Mouse (Mus musculus): ENCODE data around the gene Dixdc1. TPM values are rescaled to one million over a fixed set of nuclear protein-coding genes. Genes with fewer than 3 reads are reported as not detected.

Dixdc1 gene
- polyA plus RNA-seq, 1 experiment from 2014 or later: 37.8 TPM

DNA sequence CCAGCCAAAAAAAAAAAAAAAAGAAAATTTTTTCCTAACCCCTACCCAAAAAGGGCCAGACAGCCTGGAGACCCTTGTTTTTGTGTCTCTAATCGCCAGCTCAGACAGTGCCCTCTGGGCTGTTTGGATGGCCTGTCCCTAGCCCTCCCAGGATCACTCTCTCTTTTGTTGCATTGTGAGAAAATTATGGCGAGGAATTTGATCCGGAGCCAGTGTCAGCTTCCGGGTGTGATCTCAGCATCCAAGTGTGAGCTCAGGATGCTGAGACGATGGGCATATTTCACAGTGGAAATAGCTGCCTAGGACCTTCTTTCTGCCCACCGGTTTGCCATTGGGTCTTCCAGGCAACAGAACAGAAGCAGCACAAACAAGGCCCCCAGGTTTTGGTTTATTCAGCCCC lies 11.4 kb upstream of the Dixdc1 start:
- ATAC-seq: no peak
- Histone ChIP-seq H3K9me3 (replicated peaks; ENCODE audit: control insufficient read depth, low read length, poor library complexity, severe bottlenecking) (no peaks in the 10 kb centered on the region), H3K9ac (ENCODE audit: low read depth, low read length) (no peak overlapping the region), H3K27me3 (ENCODE audit: control insufficient read depth, insufficient read depth, low read depth, low read length) (peaks cover 5% of the 10 kb centered on the region), H3K27ac (ENCODE audit: low read length) (no peak overlapping the region), H3K36me3 (ENCODE audit: control insufficient read depth, insufficient read depth, low read length) (no peaks in the 10 kb centered on the region), H3K4me2 (ENCODE audit: low read length) (no peak overlapping the region), H3K4me3 (ENCODE audit: low read depth, low read length) (no peak overlapping the region), H3K4me1 (ENCODE audit: control insufficient read depth, insufficient read depth, low read length) (peaks cover 2% of the 10 kb centered on the region; the same call in 1 of the 2 replicates)
- 66% methylated on average over 6 of the region's 6 CpGs for WGBS

DNA sequence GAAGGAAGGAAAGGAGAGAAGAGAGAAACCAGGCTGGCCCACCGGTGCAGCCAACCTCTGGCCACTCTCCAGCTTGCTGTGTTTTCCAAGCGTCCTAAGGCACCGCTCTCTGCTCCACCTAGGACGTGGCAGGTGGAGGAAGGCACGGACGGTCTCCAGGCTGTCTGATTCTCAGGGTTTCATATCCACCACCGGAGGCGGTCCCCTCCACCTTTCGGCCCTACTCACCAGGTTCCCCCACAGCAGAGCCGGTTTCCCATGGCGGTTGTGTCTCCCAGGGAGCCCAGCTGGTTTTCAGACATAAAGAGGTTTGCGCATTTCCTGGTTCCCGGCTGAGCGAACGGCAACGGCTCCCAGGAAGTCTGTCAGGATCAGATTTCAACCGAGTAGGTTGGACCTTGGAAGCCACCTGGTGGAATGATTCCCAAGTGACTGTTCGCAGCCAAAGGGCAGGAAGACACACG lies 6.9 kb upstream of the Dixdc1 start, which contains the start of gene 2310030G06Rik:
TSS of gene 2310030G06Rik (minus strand) at position 323 of the 464 bp plus-strand sequence.
- peak within 1 kb of the TSS; percentile 37 for H3K4me3 ChIP-seq (ENCODE audit: low read depth, low read length)
- H3K27ac ChIP-seq (ENCODE audit: low read length): peak within 1 kb of the TSS; percentile 47; the same call in 1 of the 2 replicates
- peaks cover 2% of the 10 kb centered on the region; the same call in 1 of the 2 replicates for H3K4me1 ChIP-seq (ENCODE audit: control insufficient read depth, insufficient read depth, low read length)
- no peak for ATAC-seq
- 2% methylated on average over 19 of the region's 19 CpGs for WGBS
- no peaks in the 10 kb centered on the region for H3K36me3 ChIP-seq (ENCODE audit: control insufficient read depth, insufficient read depth, low read length)
- peak within 1 kb of the TSS; percentile 66 for H3K4me2 ChIP-seq (ENCODE audit: low read length)
- H3K27me3 ChIP-seq (ENCODE audit: control insufficient read depth, insufficient read depth, low read depth, low read length): peaks cover 5% of the 10 kb centered on the region
- H3K9me3 ChIP-seq (replicated peaks; ENCODE audit: control insufficient read depth, low read length, poor library complexity, severe bottlenecking): no peaks in the 10 kb centered on the region
- peak within 1 kb of the TSS; percentile 53 for H3K9ac ChIP-seq (ENCODE audit: low read depth, low read length)

DNA sequence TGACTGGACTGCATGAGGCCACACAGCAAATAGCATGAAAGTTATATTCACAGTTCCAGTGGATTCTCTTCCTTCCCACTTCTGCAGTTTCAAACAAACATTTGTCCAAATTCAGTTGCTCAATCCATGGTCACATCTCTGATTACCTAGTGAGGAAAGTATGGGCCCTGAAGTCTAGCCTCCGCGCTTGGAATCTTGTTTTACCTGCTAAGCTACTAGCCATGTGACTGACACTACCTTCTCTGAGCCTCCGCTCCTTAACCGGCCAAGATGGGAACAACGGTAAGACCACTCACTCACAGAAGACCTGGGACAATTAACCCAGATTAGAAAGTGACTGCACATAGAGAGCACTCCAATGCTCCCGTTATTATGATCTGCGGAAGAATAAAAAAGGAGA lies 6.5 kb upstream of the Dixdc1 start:
- no peaks in the 10 kb centered on the region for H3K36me3 ChIP-seq (ENCODE audit: control insufficient read depth, insufficient read depth, low read length)
- WGBS: 15% methylated on average over 7 of the region's 7 CpGs
- H3K27ac ChIP-seq (ENCODE audit: low read length): no peak overlapping the region
- 0 out of 2 replicates have a peak overlapping the region, but pooled peaks have one; percentile 53 for H3K9ac ChIP-seq (ENCODE audit: low read depth, low read length)
- peak overlapping the region; percentile 37; the same call in 1 of the 2 replicates for H3K4me3 ChIP-seq (ENCODE audit: low read depth, low read length)
- peaks cover 2% of the 10 kb centered on the region; the same call in 1 of the 2 replicates for H3K4me1 ChIP-seq (ENCODE audit: control insufficient read depth, insufficient read depth, low read length)
- ATAC-seq: no peak
- H3K9me3 ChIP-seq (replicated peaks; ENCODE audit: control insufficient read depth, low read length, poor library complexity, severe bottlenecking): no peaks in the 10 kb centered on the region
- H3K27me3 ChIP-seq (ENCODE audit: control insufficient read depth, insufficient read depth, low read depth, low read length): peaks cover 5% of the 10 kb centered on the region
- peak overlapping the region; percentile 66 for H3K4me2 ChIP-seq (ENCODE audit: low read length)

DNA sequence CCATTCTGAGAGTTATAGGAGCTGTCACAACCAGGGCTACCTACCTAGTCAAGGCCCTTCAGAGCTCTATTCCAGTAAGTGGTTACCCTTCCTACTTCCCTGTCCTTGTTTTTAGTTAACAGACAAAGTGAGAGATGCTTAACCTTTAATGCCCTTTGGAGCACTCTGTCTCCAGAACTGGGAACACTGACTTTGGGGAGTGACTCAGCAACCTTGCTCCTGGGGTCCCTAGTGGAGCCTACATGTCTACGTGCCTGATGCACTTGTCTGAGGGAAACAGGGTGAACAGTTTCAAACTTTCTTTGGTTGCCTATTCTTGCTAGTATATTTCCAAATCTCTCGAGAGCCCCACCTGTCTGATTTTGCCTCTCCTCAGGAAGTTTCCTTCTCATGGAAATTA lies 3.4 kb upstream of the Dixdc1 start:
- Histone ChIP-seq H3K27ac (ENCODE audit: low read length) (no peak overlapping the region), H3K4me1 (ENCODE audit: control insufficient read depth, insufficient read depth, low read length) (peaks cover 8% of the 10 kb centered on the region), H3K9ac (ENCODE audit: low read depth, low read length) (no peak overlapping the region), H3K27me3 (ENCODE audit: control insufficient read depth, insufficient read depth, low read depth, low read length) (peaks cover 4% of the 10 kb centered on the region), H3K4me2 (ENCODE audit: low read length) (no peak overlapping the region), H3K36me3 (ENCODE audit: control insufficient read depth, insufficient read depth, low read length) (no peaks in the 10 kb centered on the region), H3K4me3 (ENCODE audit: low read depth, low read length) (no peak overlapping the region), H3K9me3 (replicated peaks; ENCODE audit: control insufficient read depth, low read length, poor library complexity, severe bottlenecking) (no peaks in the 10 kb centered on the region)
- ATAC-seq: no peak
- 74% methylated on average over 2 of the region's 2 CpGs for WGBS

DNA sequence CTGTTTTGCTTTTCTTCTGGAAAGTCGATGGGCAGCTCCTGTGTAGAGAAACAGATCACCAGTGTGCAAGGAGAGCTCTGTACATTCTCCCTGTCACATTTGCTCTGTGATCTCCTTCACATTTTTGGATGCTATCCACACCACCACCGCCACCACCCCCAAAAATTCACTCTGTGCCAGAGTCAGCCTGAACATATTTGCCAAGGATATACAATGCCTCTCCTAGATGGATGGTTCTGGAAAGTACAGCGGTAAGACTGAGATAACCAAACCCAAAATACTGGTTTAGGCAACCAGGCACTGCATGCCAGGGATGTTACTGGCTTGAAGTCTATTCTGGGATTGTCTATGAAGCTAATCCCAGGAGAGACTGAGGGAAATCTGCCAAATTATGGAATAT lies 2.9 kb upstream of the Dixdc1 start:
- peaks cover 2% of the 10 kb centered on the region; the same call in 1 of the 2 replicates for H3K27me3 ChIP-seq (ENCODE audit: control insufficient read depth, insufficient read depth, low read depth, low read length)
- no peak overlapping the region for H3K4me2 ChIP-seq (ENCODE audit: low read length)
- peaks cover 8% of the 10 kb centered on the region for H3K4me1 ChIP-seq (ENCODE audit: control insufficient read depth, insufficient read depth, low read length)
- H3K4me3 ChIP-seq (ENCODE audit: low read depth, low read length): no peak overlapping the region
- no peak overlapping the region for H3K9ac ChIP-seq (ENCODE audit: low read depth, low read length)
- H3K9me3 ChIP-seq (replicated peaks; ENCODE audit: control insufficient read depth, low read length, poor library complexity, severe bottlenecking): no peaks in the 10 kb centered on the region
- ATAC-seq: no peak
- no peak overlapping the region for H3K27ac ChIP-seq (ENCODE audit: low read length)
- no peaks in the 10 kb centered on the region for H3K36me3 ChIP-seq (ENCODE audit: control insufficient read depth, insufficient read depth, low read length)
- 84% methylated on average over 3 of the region's 3 CpGs for WGBS

DNA sequence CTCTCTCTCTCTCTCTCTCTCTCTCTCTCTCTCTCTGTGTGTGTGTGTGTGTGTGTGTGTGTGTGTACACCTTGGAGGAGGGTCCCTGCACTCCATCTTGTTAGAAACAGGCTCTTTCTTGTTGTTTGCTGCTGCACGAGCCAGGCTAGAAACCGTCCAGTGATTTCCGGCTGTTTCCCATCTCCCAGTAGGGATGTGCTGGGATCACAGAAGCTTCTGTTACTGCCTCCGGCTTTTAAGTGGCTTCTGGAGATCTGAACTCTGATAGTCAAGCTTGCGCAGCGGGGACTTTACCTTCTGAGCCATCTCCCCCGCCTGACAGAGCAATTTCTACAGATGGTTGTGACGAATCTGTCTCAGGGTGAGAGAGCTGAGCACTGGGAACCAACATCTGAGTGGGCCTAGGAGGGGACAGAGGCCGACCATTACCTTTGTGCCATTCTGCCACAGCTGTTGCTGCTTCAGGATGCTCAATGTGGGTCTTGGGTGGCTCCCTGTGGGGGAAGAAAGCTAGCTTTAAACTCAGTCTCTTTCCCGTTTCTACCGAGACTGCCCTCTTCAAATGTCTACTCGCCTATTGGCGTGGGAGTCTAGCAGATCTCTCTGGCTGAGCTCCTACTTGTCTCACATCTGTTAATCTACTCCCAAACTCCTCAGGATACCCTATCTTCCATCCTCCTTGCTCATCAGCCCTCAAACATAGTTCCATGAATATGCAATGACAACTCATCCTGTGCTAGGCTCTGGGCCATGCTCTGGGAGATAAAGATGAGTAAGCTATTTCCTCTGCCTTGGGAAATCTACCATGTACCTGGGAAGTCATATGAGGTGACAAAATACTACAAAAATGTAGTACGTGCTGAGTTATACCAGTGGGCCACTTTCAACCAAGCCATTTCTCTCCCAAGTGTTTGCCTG lies 1.8 kb upstream of the Dixdc1 start:
- 86% methylated on average over 14 of the region's 14 CpGs for WGBS
- no peak overlapping the region for H3K4me3 ChIP-seq (ENCODE audit: low read depth, low read length)

DNA sequence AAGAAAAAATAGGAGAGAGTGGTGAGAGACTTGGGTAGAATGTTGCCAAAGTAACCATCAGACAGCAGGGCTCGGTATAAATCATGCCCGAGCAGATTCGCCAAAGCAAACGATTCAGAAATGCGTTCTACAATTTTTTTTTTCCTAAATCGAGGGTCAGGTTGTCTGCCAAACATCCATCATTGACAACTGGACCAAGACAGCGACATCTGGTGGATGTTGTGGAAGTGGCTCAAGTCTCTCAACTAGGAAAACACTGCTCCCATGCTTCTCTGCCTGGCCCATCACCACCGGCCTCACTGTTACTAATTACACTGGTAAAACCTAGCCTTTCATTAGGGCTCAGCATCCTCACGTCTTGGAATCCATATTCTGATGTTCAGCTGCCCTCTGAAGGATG lies 4.3 kb downstream of the Dixdc1 start:
- Histone ChIP-seq H3K27ac (ENCODE audit: low read length) (no peak overlapping the region), H3K27me3 (ENCODE audit: control insufficient read depth, insufficient read depth, low read depth, low read length) (no peaks in the 10 kb centered on the region), H3K9ac (ENCODE audit: low read depth, low read length) (peak overlapping the region; percentile 31; the same call in 1 of the 2 replicates), H3K9me3 (replicated peaks; ENCODE audit: control insufficient read depth, low read length, poor library complexity, severe bottlenecking) (no peaks in the 10 kb centered on the region), H3K4me2 (ENCODE audit: low read length) (peak overlapping the region; percentile 35), H3K4me1 (ENCODE audit: control insufficient read depth, insufficient read depth, low read length) (peaks cover 13% of the 10 kb centered on the region), H3K4me3 (ENCODE audit: low read depth, low read length) (peak overlapping the region; percentile 14; the same call in 1 of the 2 replicates), H3K36me3 (ENCODE audit: control insufficient read depth, insufficient read depth, low read length) (no peaks in the 10 kb centered on the region)
- WGBS: 4% methylated on average over 9 of the region's 9 CpGs
- ATAC-seq: no peak

More for the DNA sequence above, 1.8 kb upstream of the Dixdc1 start:
- no peak overlapping the region for H3K4me2 ChIP-seq (ENCODE audit: low read length)
- H3K9ac ChIP-seq (ENCODE audit: low read depth, low read length): no peak overlapping the region
- H3K27me3 ChIP-seq (ENCODE audit: control insufficient read depth, insufficient read depth, low read depth, low read length): no peaks in the 10 kb centered on the region
- H3K4me1 ChIP-seq (ENCODE audit: control insufficient read depth, insufficient read depth, low read length): peaks cover 6% of the 10 kb centered on the region
- H3K36me3 ChIP-seq (ENCODE audit: control insufficient read depth, insufficient read depth, low read length): no peaks in the 10 kb centered on the region
- no peak for ATAC-seq
- H3K9me3 ChIP-seq (replicated peaks; ENCODE audit: control insufficient read depth, low read length, poor library complexity, severe bottlenecking): no peaks in the 10 kb centered on the region
- no peak overlapping the region for H3K27ac ChIP-seq (ENCODE audit: low read length)

DNA sequence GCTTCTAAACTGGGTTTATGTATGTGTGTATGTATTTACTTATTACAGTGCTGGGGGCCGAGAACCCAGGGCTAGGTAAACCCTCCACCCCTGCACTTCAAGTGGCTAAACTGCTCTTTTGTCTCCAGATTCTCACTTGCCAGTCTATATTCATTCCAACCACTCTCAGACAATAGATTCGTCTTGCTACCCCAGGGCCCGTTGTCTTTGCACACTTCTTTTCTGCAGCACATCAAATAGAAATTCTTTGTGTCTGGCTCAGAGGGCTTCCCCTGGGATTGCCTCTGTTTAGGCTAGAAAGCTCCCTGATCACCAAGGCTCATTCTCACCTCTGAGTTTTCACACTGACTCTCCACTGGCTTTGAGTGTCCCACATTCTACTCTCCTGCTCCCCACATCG lies 6.8 kb downstream of the Dixdc1 start:
- 4% methylated on average over 4 of the region's 4 CpGs for WGBS
- Histone ChIP-seq H3K36me3 (ENCODE audit: control insufficient read depth, insufficient read depth, low read length) (no peaks in the 10 kb centered on the region), H3K27ac (ENCODE audit: low read length) (no peak overlapping the region)

DNA sequence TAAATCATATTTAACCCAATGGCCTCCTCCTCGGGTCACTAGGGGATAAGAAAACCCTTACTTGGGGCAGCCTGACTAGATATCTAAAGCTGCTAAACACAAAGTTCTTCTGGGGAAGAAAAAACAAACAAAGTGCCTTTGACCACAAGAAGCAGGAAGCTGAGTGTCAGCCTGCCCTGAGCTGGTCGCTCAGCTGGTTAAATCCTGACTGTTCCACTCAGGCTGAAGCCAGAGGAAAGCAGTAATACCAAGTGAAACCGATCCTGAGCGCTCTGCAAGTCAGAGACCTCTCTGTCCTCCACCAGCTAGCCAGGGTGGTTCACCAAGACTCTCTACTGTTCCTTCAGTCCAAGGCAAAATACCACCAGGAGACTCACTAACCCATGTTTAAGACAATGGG lies 9.7 kb downstream of the Dixdc1 start:
- no peak overlapping the region for H3K4me3 ChIP-seq (ENCODE audit: low read depth, low read length)
- H3K36me3 ChIP-seq (ENCODE audit: control insufficient read depth, insufficient read depth, low read length): no peaks in the 10 kb centered on the region
- no peaks in the 10 kb centered on the region for H3K9me3 ChIP-seq (replicated peaks; ENCODE audit: control insufficient read depth, low read length, poor library complexity, severe bottlenecking)
- no peak overlapping the region for H3K27ac ChIP-seq (ENCODE audit: low read length)
- no peaks in the 10 kb centered on the region for H3K27me3 ChIP-seq (ENCODE audit: control insufficient read depth, insufficient read depth, low read depth, low read length)
- no peak overlapping the region for H3K4me2 ChIP-seq (ENCODE audit: low read length)
- WGBS: 66% methylated on average over 4 of the region's 4 CpGs
- no peak overlapping the region for H3K9ac ChIP-seq (ENCODE audit: low read depth, low read length)
- no peak for ATAC-seq
- H3K4me1 ChIP-seq (ENCODE audit: control insufficient read depth, insufficient read depth, low read length): peaks cover 33% of the 10 kb centered on the region

More for the DNA sequence above, 6.8 kb downstream of the Dixdc1 start:
- Histone ChIP-seq H3K9me3 (replicated peaks; ENCODE audit: control insufficient read depth, low read length, poor library complexity, severe bottlenecking) (no peaks in the 10 kb centered on the region), H3K4me3 (ENCODE audit: low read depth, low read length) (no peak overlapping the region), H3K4me2 (ENCODE audit: low read length) (no peak overlapping the region), H3K4me1 (ENCODE audit: control insufficient read depth, insufficient read depth, low read length) (peaks cover 11% of the 10 kb centered on the region), H3K9ac (ENCODE audit: low read depth, low read length) (no peak overlapping the region), H3K27me3 (ENCODE audit: control insufficient read depth, insufficient read depth, low read depth, low read length) (no peaks in the 10 kb centered on the region)
- no peak for ATAC-seq

Measured in midbrain, embryonic 16.5 days (tissue).